ENCODE assay signal across 8 mouse cellular contexts in the genomic region with DNA sequence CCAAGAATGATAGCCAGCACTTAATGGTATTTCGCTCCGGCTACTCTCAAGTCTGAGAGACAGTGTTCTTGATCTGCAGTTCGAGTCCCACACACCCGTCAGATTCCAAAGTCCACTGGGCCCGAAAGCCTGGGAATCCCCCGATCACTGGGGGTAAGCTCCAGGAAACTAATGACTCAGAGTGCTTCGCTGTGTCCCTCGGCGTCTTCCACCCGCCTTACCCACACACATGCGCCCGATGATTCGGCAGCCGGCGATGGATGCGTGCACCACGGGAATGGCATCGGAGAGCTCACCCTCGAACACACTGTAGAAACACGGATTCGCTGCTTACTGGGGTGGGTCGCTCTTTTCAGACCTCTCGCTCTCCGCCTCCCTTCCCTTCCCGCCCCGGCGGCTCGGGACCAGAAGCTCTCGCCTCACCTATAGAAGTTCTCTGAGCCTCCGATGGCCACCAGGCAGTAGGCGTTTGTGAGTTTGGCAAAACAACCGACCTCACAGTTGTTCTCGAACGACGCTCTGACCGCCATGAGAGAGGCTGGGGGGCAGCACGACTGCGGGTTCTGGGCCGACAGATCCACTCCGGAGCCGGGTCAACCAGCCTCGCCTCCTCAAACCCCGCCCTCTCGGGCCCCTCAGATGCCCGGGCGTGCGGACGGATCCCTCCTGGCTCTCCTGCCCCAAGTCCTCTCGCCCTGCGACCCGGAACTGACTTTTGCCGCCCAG. TPM values are rescaled to one million over a fixed set of nuclear protein-coding genes. Genes with fewer than 3 reads are reported as not detected.
DNase-seq lines count a peak whose midpoint lies in the region; TF ChIP-seq lines count a peak whose summit lies in the region.

No protein-coding gene starts in this region.

- 2% methylated on average over 52 of the region's 52 CpGs for WGBS in hindbrain, embryonic 10.5 days
- under 1% methylated on average over 52 of the region's 52 CpGs for WGBS in liver, adult 2 months
- under 1% methylated on average over 52 of the region's 52 CpGs for WGBS in small intestine, adult 2 months

- H3K4me3 ChIP-seq in hindbrain, embryonic 10.5 days = peak overlapping the region; percentile 95
- peak overlapping the region; percentile 77 for H3K4me3 ChIP-seq in liver, adult 2 months (ENCODE audit: insufficient read depth, low read depth, low read length)
- peak overlapping the region; percentile 83 for H3K4me3 ChIP-seq in small intestine, adult 2 months (ENCODE audit: low read depth, low read length)

- H3K27ac ChIP-seq in hindbrain, embryonic 10.5 days = peak overlapping the region; percentile 89
- H3K27ac ChIP-seq in liver, adult 2 months (replicated peaks; ENCODE audit: insufficient read depth, low read depth, low read length) = peak overlapping the region; percentile 65
- peak overlapping the region; percentile 97 for H3K27ac ChIP-seq in small intestine, adult 2 months (ENCODE audit: insufficient read depth, low read depth, low read length)

- no peak for TF ChIP-seq CTCF in liver, adult 2 months (IDR thresholded peaks at IDR 0.05; ENCODE audit: low read depth, low read length)
- no peak for TF ChIP-seq CTCF in small intestine, adult 2 months (IDR thresholded peaks at IDR 0.05; ENCODE audit: extremely low read depth, insufficient read length, insufficient replicate concordance, low read depth, low read length)

- H3K4me1 ChIP-seq in hindbrain, embryonic 10.5 days (replicated peaks) = peaks cover 22% of the 10 kb centered on the region
- H3K4me1 ChIP-seq in liver, adult 2 months (ENCODE audit: control insufficient read depth, insufficient read depth, low read length) = peaks cover 8% of the 10 kb centered on the region
- peaks cover 7% of the 10 kb centered on the region; the same call in 1 of the 2 replicates for H3K4me1 ChIP-seq in small intestine, adult 2 months (ENCODE audit: control insufficient read depth, insufficient read depth, insufficient read length, low read length)

- no peaks in the 10 kb centered on the region for H3K79me2 ChIP-seq in liver, adult 2 months (ENCODE audit: control insufficient read depth, insufficient read depth, low read length)

- intact Hi-C loops in left cerebral cortex, postnatal 36 days (cut with DNase I) = no loop called here

- H3K36me3 ChIP-seq in hindbrain, embryonic 10.5 days = peaks cover 30% of the 10 kb centered on the region
- peaks cover 14% of the 10 kb centered on the region; the same call in 1 of the 2 replicates for H3K36me3 ChIP-seq in liver, adult 2 months (ENCODE audit: control insufficient read depth, insufficient read depth, low read length)
- peaks cover 33% of the 10 kb centered on the region for H3K36me3 ChIP-seq in small intestine, adult 2 months (ENCODE audit: control insufficient read depth, insufficient read depth, low read length)

- peak; percentile 49 for DNase-seq in adrenal gland, postnatal 10 days
- DNase-seq in adrenal gland, postnatal 4 days (ENCODE audit: low spot score in 2 of 2) = no peak
- DNase-seq in thymus, postnatal 25 days = peak; percentile 19
- DNase-seq in thymus, postnatal 14 days = no peak
- peak; percentile 18 for DNase-seq in hindbrain, embryonic 10.5 days (ENCODE audit: low spot score)
- peak; percentile 38 for DNase-seq in liver, adult 2 months (ENCODE audit: extremely low read depth, low read depth, low spot score)
- DNase-seq in left cerebral cortex, postnatal 36 days (ENCODE audit: low spot score in 2 of 2) = no peak

- peak overlapping the region; percentile 79 for H3K9ac ChIP-seq in liver, adult 2 months (ENCODE audit: low read depth, low read length)

- TF ChIP-seq POLR2A in liver, adult 2 months (IDR thresholded peaks at IDR 0.05; ENCODE audit: extremely low read depth, insufficient read depth, low read length) = 0 out of 2 replicates have a peak, but pooled peaks have one; percentile 66
- TF ChIP-seq POLR2A in small intestine, adult 2 months (IDR thresholded peaks at IDR 0.05; ENCODE audit: low read depth, low read length) = peak; percentile 29; the same call in 1 of the 2 replicates

- no peaks in the 10 kb centered on the region for H3K9me3 ChIP-seq in hindbrain, embryonic 10.5 days

- no peaks in the 10 kb centered on the region for H3K27me3 ChIP-seq in hindbrain, embryonic 10.5 days (ENCODE audit: insufficient read depth, poor library complexity, severe bottlenecking)
- H3K27me3 ChIP-seq in liver, adult 2 months (ENCODE audit: control insufficient read depth, insufficient read depth, low read length) = no peaks in the 10 kb centered on the region
- H3K27me3 ChIP-seq in small intestine, adult 2 months (ENCODE audit: control insufficient read depth, insufficient read depth, low read length) = no peaks in the 10 kb centered on the region

RNA-seq across cellular contexts. Expression of a gene that starts 0.7 kb away (rescaled TPM):
- 100 to 1,000 TPM; 106 to 121 TPM for total RNA-seq in adrenal gland, postnatal 10 days (2021)
- total RNA-seq in adrenal gland, postnatal 4 days (2021) = 100 to 1,000 TPM; 137 to 148 TPM
- polyA plus RNA-seq in hindbrain, embryonic 10.5 days (2016; fragmentation: Nextera tagmentation; extraction: Ambion mirVana) = 247 and 261 TPM in 2 replicates
- 41.0 and 49.0 TPM in 2 replicates for total RNA-seq in liver, adult 2 months (2014; rRNA removed)
- 80.2 and 84.4 TPM in 2 replicates for polyA plus RNA-seq in liver, adult 2 months (2012; rRNA removed)
- 231 and 467 TPM in 2 replicates for polyA plus RNA-seq in small intestine, adult 2 months (2012; rRNA removed)
- 10 to 100 TPM; 66.1 to 80.5 TPM for total RNA-seq in left cerebral cortex, postnatal 36 days (2021)

RNA-seq across cellular contexts. Expression of a gene that starts 6.8 kb away (rescaled TPM):
- 10 to 100 TPM; 54.2 to 56.7 TPM for total RNA-seq in adrenal gland, postnatal 10 days (2021)
- total RNA-seq in adrenal gland, postnatal 4 days (2021) = 10 to 100 TPM; 72.5 to 72.6 TPM
- polyA plus RNA-seq in hindbrain, embryonic 10.5 days (2016; fragmentation: Nextera tagmentation; extraction: Ambion mirVana) = 8.4 and 16.0 TPM in 2 replicates
- total RNA-seq in liver, adult 2 months (2014; rRNA removed) = 5.0 and 5.5 TPM in 2 replicates
- polyA plus RNA-seq in liver, adult 2 months (2012; rRNA removed) = 23.7 and 26.9 TPM in 2 replicates
- polyA plus RNA-seq in small intestine, adult 2 months (2012; rRNA removed) = 23.6 and 38.3 TPM in 2 replicates
- 10 to 100 TPM; 54.9 to 65.9 TPM for total RNA-seq in left cerebral cortex, postnatal 36 days (2021)

RNA-seq across cellular contexts. Expression of a gene that starts 8.6 kb away (rescaled TPM):
- not detected for total RNA-seq in adrenal gland, postnatal 10 days (2021)
- not detected for total RNA-seq in adrenal gland, postnatal 4 days (2021)
- 0.24 and 0.44 TPM in 2 replicates for polyA plus RNA-seq in hindbrain, embryonic 10.5 days (2016; fragmentation: Nextera tagmentation; extraction: Ambion mirVana)
- total RNA-seq in liver, adult 2 months (2014; rRNA removed) = not detected in 2 replicates
- not detected in 2 replicates for polyA plus RNA-seq in liver, adult 2 months (2012; rRNA removed)
- polyA plus RNA-seq in small intestine, adult 2 months (2012; rRNA removed) = 0.34 and 0.89 TPM in 2 replicates
- not detected for total RNA-seq in left cerebral cortex, postnatal 36 days (2021)

RNA-seq across cellular contexts. Expression of a gene that starts 50.9 kb away (rescaled TPM):
- total RNA-seq in adrenal gland, postnatal 10 days (2021) = 1 to 10 TPM; 2.5 to 3.4 TPM
- 1 to 10 TPM; 5.3 to 6.9 TPM for total RNA-seq in adrenal gland, postnatal 4 days (2021)
- polyA plus RNA-seq in hindbrain, embryonic 10.5 days (2016; fragmentation: Nextera tagmentation; extraction: Ambion mirVana) = 1.4 and 2.5 TPM in 2 replicates
- total RNA-seq in liver, adult 2 months (2014; rRNA removed) = not detected in 2 replicates
- 0.02 and 0.05 TPM in 2 replicates for polyA plus RNA-seq in liver, adult 2 months (2012; rRNA removed)
- 0.22 and 2.4 TPM in 2 replicates for polyA plus RNA-seq in small intestine, adult 2 months (2012; rRNA removed)
- 10 to 100 TPM; 33.8 to 38.0 TPM for total RNA-seq in left cerebral cortex, postnatal 36 days (2021)

Comparison
In these comparisons a context has a peak if more than half of its experiments do, and no peak if none do; other contexts are left out.
1. DNase-seq: peak in adrenal gland, postnatal 10 days (single experiment), thymus, postnatal 25 days (single experiment), hindbrain, embryonic 10.5 days (single experiment) and liver, adult 2 months (single experiment); none in adrenal gland, postnatal 4 days (0 of 2), thymus, postnatal 14 days (single experiment) and left cerebral cortex, postnatal 36 days (0 of 2).
2. Peak in every context shown above with its lines, with median percentiles within 50 percentile points of each other: H3K27ac ChIP-seq and H3K4me3 ChIP-seq.